Mouse (Mus musculus) heart, adult 8-10 months (tissue): ENCODE results near the gene Ssna1. TPM values are rescaled to one million over a fixed set of nuclear protein-coding genes. Genes with fewer than 3 reads are reported as not detected.
"Not testable (repeated sequence)": the region's sequence is repeated elsewhere in the genome, so short reads cannot be mapped to it uniquely, and the experiment has no call there.

ENCODE experiments used
- DNase-seq: peaks from one replicate; pipeline ENCODE4 v3.0.0; 2022; ENCODE audit warnings: low spot score
- total RNA-seq, 4 experiments: library from RNA; stranded (reverse); gene quantifications; 2 replicates each; pipeline ENCODE4 v1.2.4; 2022

Gene Ssna1
- total RNA-seq, 4 experiments from 2014 or later = 39.5 to 47.1 (median 40.1) TPM

- DNase-seq = peak; percentile 97
Observed at GRCm38 (mm10) chr2:25262291-25262767, 9.9 kb downstream of the Ssna1 start, which contains the start of gene Tprn. Tprn (plus strand) TSS chr2:25262618.

GRCm38 (mm10) chr2:25261870-25262269 lies 10.4 kb downstream of the Ssna1 start:
- no peak for DNase-seq

DNA sequence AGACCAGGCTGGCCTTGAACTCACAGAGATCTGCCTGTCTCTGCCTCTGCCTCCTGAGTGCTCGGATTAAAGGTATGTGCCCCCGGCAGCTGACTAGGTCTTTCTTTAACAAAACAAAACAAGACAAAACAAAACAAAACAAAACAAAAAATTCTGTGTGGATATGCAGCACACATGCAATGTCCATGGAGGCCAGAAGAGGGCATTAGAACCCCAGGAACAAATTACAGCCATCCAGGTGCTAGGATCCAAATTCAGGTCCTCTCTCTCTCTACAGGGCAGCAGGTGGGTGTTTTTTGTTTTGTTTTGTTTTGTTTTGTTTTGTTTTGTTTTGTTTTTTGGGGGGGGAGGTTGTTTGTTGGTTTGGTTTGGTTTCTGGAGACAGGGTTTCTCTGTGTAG lies 13.4 kb downstream of the Ssna1 start:
- DNase-seq = no peak

DNA sequence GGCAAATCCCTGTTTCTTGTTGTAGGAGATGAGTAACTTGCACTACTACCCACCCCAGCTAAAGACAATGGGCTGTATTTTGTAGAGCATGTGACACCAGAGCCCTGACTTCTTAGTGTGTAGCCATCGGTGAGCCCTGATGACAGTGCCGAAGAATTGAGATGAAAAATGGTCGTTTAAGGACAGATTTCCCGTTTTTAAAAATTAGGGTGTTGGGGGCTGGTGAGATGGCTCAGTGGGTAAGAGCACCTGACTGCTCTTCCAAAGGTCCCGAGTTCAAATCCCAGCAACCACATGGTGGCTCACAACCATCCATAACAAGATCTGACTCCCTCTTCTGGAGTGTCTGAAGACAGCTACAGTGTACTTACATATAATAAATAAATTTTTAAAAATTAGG lies 15.0 kb downstream of the Ssna1 start:
- DNase-seq = not testable (repeated sequence)

- not testable (repeated sequence) for DNase-seq
Observed at GRCm38 (mm10) chr2:25256443-25257109, 15.7 kb downstream of the Ssna1 start.

DNA sequence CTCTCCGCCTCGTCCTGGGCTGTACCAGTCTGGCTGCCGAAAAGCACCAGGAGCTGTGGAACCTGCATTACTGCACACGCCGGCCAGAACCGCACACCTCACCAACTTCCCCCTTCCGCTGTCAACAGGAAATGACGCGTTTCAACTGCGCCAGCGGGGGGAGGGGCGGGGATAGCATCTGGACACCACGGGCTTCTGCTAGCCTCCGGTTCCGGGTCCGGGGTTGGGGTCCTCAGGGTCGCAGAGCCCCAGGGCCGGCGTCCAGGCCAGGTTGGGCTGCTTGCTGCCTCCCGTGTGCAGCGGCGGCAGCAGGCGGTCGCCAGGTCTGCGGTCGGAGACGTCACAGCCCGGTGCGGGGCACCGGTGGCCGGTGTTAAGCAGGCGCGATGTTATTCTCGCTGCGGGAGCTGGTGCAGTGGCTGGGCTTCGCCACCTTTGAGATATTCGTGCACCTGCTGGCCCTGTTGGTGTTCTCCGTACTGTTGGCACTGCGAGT lies 16.9 kb downstream of the Ssna1 start, which contains the start of gene Tmem203:
Gene Tmem203 (plus strand): TSS at position 156 of the 496 bp plus-strand sequence.
- DNase-seq = peak; percentile 89

DNA sequence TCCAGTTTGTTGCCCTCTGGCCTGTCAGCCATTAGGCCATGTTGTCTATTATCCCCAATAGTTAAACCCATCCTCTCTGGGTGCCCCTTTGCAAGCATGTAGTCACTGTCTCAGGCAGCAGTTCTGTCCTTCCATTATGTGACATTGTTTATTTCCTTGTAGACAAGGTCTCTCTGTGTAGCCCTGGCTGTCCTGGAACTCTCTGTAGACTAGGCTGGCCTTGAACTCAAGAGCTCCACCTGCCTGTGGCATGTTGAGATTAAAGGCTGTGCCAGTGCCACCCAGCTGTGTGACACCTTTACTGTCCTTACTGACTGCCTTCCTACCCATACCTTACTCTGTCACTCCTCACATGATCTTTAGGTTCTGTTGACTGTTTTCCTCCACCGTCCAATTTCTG lies 19.9 kb downstream of the Ssna1 start:
- DNase-seq = no peak

DNA sequence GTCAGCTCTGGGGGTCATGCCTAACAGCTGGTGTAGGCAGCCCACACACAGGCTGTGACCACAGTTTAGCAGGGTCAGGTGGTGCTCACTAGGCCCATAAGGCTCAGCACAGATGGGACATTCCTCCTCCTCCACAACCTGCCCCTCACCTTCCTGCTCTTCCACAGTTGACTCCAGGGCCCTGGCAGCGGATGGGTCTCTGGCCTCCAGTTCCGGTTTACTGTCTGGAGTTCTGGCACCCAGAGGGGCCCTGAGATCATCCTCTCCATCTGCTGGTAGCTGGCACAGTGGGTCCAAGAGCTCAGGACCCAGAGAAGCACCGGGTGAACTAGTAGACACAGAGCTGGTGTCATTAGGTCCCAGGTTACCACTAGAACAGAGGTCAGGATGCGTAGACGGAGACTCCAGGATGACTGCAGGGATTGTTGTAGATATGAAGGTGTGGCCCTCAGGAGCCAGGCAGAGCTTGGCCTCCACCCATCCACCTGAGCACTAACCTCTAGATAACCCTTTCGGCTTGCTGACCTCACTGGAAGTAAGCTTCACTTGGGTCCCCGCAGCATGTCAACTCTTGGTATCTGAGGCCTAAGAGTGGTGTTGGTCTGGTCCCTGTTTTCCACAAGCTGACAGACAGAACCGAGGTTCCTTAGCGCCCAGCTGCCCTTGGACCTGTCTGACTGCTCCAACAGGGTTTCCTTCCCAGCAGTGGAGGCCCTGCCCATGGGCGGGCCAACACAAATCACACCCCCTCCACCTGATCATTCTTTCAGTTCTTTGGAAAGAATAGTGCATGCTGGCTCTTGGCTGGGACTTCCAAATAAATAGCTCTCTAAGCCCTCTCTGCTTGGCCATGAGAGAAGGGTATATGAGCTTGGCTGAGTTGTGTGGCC lies 25.8 kb downstream of the Ssna1 start, which contains the start of gene AL732309.1:
Gene AL732309.1 (minus strand): TSS at position 681 of the 890 bp plus-strand sequence.
- DNase-seq = no peak

GRCm38 (mm10) chr2:25244144-25244543 lies 28.1 kb downstream of the Ssna1 start:
- DNase-seq = no peak

- DNase-seq = no peak
Observed at GRCm38 (mm10) chr2:25243342-25243741, 28.9 kb downstream of the Ssna1 start.

DNA sequence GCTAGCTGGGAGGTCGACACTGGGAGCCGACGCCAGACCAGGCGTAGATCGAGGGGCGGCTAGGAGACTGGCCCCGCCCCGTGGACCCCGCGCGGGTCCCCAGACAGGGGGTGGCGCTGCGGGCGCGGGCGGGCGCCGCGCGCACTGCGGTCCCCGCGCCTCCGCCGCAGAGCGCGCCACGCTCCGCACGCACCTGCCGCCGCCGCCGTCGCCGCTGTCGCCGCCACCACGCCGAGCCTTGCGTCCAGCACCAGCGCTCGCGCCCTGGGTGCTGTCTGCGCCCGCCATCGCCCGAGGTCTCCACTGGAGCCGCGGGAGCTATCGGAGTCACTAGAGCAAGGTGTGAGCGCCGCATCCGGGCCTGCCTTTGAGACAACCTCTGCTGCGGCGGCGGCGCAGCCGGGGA lies 30.1 kb downstream of the Ssna1 start, which contains the start of the genes Rnf208 and Cysrt1:
Gene Rnf208 (plus strand): TSS at position 155 of the 406 bp plus-strand sequence.
Gene Cysrt1 (minus strand): TSS at position 352 of the 406 bp plus-strand sequence.
- no peak for DNase-seq

DNA sequence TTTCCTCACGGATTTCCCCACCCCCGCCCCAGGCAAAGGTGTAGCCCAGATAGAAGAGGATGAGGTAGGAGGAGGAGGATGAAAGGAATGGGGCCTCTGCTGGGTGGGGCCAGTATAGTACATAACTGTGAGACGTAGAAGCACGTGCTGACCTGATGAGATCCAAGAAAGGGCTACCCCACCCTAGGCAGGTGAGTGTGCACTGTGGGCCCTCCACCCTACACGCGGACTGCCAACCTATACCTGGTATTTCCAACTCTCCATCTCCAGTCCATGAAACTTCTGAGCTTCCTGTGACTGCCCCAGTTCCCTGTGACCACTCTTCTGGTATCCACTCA lies 30.8 kb downstream of the Ssna1 start:
- no peak for DNase-seq

GRCm38 (mm10) chr2:25240723-25241437 lies 31.4 kb downstream of the Ssna1 start:
- peak; percentile 65 for DNase-seq

DNA sequence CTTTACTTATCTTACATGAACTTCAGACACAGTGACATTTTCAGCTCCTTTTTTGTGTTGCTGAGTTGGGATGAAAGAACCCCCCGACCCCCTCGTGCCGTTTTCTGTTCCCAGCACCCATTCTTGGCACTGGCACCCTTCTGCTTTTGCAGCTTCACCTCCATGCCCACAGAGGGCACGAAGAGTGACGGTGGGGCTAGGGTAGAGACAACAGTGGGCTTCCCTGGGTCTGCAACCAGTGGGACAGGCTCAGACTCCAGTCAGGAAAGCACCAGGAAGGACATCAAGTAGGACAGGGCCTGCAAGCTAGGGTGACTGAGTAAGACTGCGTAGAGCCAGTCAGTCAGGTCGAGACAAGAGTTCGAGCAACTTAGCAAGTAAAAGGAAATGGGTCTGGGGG lies 31.9 kb downstream of the Ssna1 start:
- DNase-seq = no peak

DNA sequence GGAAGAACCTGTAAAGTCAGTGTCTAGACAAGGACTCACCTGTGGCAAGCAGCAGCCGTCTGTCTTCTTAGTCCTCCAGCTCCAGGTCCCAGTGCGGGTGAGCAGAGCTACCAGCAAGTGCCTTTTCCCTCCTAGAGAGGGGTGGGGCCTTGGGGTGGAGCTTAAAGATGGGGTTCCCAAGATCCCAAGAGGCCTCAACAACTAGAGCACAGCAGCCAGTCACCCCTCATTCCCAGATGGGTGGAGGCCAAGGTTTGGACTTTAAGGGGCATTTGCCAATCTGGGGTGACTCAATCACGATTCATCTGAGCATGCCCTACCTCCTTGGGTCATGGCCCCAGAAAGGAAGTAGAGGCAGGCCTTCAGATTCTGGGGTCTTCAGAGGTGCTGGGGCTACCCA lies 32.5 kb downstream of the Ssna1 start:
- DNase-seq = no peak

DNA sequence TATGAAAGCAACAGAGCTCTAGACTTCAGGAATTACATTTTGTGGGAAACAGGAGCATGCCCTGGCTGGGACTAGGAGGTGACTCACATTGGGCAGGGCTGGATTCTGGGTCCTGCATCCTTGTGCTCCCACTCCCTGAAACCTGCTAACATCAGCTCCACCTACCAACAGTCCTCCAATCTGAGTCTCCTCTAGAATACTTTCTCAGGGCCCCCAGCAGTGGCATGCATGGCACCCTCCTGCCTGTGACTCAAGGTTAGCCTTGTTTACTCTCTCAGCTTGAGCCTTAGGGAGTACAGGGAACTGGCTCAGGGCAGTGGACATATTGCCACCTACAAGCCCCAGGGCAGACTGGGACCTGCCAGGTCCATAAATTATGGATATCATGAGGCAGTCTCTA lies 34.1 kb downstream of the Ssna1 start:
- DNase-seq = no peak

- no peak for DNase-seq
Observed at GRCm38 (mm10) chr2:25237522-25237921, 34.7 kb downstream of the Ssna1 start.

DNA sequence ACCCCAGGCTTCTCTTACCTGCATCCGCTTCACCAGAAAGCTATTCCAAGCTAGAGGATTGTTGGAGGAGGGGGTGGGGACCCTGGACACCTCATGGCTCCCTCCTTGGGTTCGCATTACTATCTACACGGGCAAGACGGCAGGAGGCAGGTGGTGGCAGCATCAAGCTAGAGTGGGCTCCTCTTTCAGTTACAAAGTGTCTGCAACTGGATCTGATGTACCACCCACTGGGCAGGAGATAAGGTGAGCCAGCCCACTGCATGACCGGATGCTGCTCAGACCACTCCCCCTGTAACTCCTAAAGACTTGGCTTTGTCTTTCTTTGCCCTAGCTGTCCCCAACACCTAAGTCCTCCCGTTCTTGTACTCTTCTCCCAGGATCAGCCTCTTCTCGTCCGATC lies 35.6 kb downstream of the Ssna1 start, which contains the start of gene Rnf224:
Gene Rnf224 (minus strand): TSS at position 174 of the 400 bp plus-strand sequence.
- DNase-seq = no peak

DNA sequence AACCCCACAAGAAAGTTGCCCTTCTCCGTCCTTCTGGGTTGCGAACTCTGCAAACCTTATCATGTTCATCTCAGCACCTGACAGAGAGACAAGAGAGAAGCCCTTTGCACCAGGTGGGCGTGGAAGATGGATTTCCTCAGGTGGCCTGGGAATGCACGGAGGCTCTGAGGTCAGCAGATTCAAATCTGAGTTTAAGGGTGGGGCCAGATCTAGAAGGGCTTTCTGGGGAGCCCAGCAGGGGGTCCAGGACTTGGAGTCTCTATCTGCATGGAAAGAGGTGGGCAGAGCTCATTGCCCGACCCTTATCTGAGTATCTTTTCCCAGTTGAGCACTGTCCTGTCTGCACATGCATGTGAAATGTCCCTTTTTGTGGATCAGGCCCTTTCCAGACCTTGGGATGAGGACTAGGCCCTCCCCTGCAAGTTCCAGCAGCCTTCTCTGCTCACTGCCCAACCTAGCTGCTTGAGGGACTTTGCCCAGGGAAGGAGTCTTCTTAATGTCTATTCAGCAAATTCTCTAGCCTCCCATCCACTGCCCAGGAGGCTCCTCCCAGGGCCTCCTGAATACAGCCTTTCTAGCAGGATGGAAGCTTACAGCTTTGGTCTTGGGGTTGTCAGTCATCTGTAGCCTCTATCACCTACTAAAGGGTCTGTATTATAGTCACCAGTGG lies 37.6 kb downstream of the Ssna1 start:
- DNase-seq = no peak

DNA sequence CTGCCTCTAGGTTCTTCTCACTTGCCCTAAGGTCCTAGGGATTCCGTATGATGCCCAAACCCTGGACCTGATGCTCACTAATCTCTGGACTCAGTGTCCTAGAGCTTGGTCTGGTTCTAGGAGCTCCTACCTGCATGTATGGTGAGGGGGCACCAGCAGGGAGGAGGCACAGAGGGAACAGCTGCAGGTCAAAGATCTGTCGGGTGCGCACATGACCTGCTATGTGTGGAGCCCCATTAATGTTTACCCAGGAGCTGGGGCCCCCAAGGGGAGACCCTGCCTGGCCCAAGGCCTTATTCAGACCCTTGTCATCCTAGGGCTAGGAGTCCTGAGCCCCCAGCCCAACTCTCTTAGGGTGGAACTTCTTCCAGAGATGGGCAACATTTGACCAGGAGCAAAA lies 38.2 kb downstream of the Ssna1 start, which contains the start of gene Slc34a3:
Gene Slc34a3 (minus strand): TSS at position 315 of the 400 bp plus-strand sequence.
- no peak for DNase-seq

GRCm38 (mm10) chr2:25233421-25233820 lies 38.8 kb downstream of the Ssna1 start:
- no peak for DNase-seq
